Mouse (Mus musculus): ENCODE data around the gene Gars.

GRCm38 (mm10) chr6:54996361-54996760, 41.4 kb upstream of the Gars start:
- TF ChIP-seq TAL1 (conservative IDR thresholded peaks at IDR 0.05; ENCODE audit: low read depth, low read length) (no peak), CTCF (IDR thresholded peaks at IDR 0.05; ENCODE audit: low read depth, low read length) (no peak)
